8 mouse cellular contexts compared by ENCODE assay signal in the genomic region with DNA sequence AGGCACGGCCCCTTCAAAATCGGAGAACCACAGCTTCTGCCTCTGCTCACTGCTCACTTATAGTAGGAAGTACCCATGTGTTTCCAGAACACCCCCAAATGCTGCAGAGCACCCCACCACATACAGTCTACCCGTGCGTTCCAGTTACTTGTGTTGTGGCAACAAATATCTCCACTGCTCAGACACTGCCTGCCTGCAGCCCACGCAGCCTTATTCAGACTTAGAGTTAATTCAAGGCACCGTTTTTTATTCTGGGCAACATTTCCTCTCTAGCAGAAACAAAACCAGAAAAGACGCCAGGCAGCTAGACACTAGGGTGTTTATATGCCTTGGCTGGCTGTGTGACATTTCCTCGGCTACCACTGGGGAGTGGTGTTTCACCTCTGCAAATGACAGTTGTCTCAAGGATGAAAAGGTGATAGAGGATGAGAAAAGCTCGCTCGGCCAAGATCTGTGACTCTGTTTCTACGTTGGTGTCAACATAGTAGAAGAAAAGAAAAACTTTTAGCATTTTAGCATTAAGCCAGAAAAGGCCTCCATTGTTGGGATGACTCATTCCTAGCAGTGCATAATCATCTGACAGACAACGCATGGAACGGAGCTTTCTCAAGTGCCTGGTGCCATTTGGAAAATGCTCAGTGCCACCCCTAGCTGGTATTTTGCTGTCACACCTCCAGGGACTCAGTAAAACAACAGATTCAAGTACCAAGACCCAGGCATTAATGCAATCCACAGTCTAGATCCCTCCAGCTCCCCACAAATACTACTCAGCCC.
DNase-seq lines count a peak whose midpoint lies in the region; ATAC-seq and TF ChIP-seq lines count a peak whose summit lies in the region.
"Had no signal": no experiment of that assay in that cellular context is flagged by ENCODE, and none has a peak within 500 bp of the region (broad histone marks: within the 10 kb centered on the region; RNA-seq: fewer than 3 reads in every experiment).

No protein-coding gene starts in this region.

- in situ Hi-C loops in CH12.LX (cut with MboI; ENCODE audit: low pct_ligation_motif_present, low pct_unique_long_range_greater_than_20kb, low sequenced_read_pairs) = loop anchor here (5.0 kb wide), 1 partner anchor 97 kb away; a partner anchor contains a TSS

- WGBS in hindbrain, postnatal 0 days = 54% methylated on average over 13 of the region's 13 CpGs
- 78% methylated on average over 13 of the region's 13 CpGs for WGBS in hindbrain, embryonic 12.5 days

- peak overlapping the region; percentile 54 for H3K27ac ChIP-seq in hindbrain, postnatal 0 days
- H3K27ac ChIP-seq in hindbrain, embryonic 12.5 days = no peak overlapping the region
- peak overlapping the region; percentile 42; the same call in 1 of the 2 replicates for H3K27ac ChIP-seq in CH12.LX (ENCODE audit: insufficient read depth, low read depth)
- H3K27ac ChIP-seq: midbrain, embryonic 12.5 days had no signal

- TF ChIP-seq CTCF in hindbrain, postnatal 0 days (IDR thresholded peaks at IDR 0.05; ENCODE audit: low read depth) = peak; percentile 52
- peak; percentile 34 to 67; a peak in 3 of 4 replicates for TF ChIP-seq CTCF in CH12.LX (conservative IDR thresholded peaks at IDR 0.05 in 1 of 2, IDR thresholded peaks at IDR 0.05 in 1 of 2; ENCODE audit: low read depth in 2 of 2, low read length in 2 of 2)

- TF ChIP-seq EP300 in CH12.LX (IDR thresholded peaks at IDR 0.05; ENCODE audit: low read length) = no peak; the same call in 1 of the 2 replicates

- H3K4me3 ChIP-seq in hindbrain, postnatal 0 days (ENCODE audit: low read length) = no peak overlapping the region
- no peak overlapping the region for H3K4me3 ChIP-seq in hindbrain, embryonic 12.5 days
- peak overlapping the region; percentile 36 to 59 (median 56) for H3K4me3 ChIP-seq in CH12.LX (replicated peaks in 1 of 3; ENCODE audit: low read depth in 2 of 3, low read length in 2 of 3, poor library complexity in 1 of 3)
- H3K4me3 ChIP-seq: midbrain, embryonic 12.5 days had no signal

- no peaks in the 10 kb centered on the region for H3K79me2 ChIP-seq in CH12.LX (replicated peaks; ENCODE audit: control insufficient read depth, extremely low read depth, insufficient read depth, poor library complexity, severe bottlenecking)

- TF ChIP-seq POLR2A in CH12.LX (IDR thresholded peaks at IDR 0.05; ENCODE audit: low read depth, low read length) = no peak

- H3K4me1 ChIP-seq in hindbrain, postnatal 0 days (ENCODE audit: insufficient read depth, low read length) = no peaks in the 10 kb centered on the region
- H3K4me1 ChIP-seq in hindbrain, embryonic 12.5 days = 0 out of 2 replicates have a peak, but pooled peaks cover 6% of the 10 kb centered on the region
- peaks cover 10 to 50% of the 10 kb centered on the region in 2 experiments for H3K4me1 ChIP-seq in CH12.LX (ENCODE audit: control insufficient read depth in 1 of 2, insufficient read depth in 2 of 2)

- dilution Hi-C loops in CH12.LX (cut with MboI; ENCODE audit: extremely low pct_ligation_motif_present, extremely low pct_unique_long_range_greater_than_20kb, low sequenced_read_pairs) = no loop called here

- ATAC-seq in hindbrain, postnatal 0 days = peak; percentile 57
- no peak for ATAC-seq in hindbrain, embryonic 12.5 days (ENCODE audit: low FRiP score)

- TF ChIP-seq RAD21 in CH12.LX (IDR thresholded peaks at IDR 0.05; ENCODE audit: low read depth, low read length) = peak; percentile 68

- DNase-seq in hindbrain, postnatal 0 days (ENCODE audit: low spot score) = peak; percentile 55
- peak; percentile 74 for DNase-seq in CH12.LX (ENCODE audit: extremely low read depth)
- DNase-seq in fibroblast of lung, adult 2 months (ENCODE audit: low read depth) = peak; percentile 44
- DNase-seq in left cerebral cortex, postnatal 10 days (ENCODE audit: extremely low spot score in 1 of 2, low spot score in 2 of 2) = peak; percentile 34 to 65
- DNase-seq in kidney, adult 11 months = no peak
- DNase-seq in gastrocnemius, postnatal 36 days = no peak

- H3K9me3 ChIP-seq in hindbrain, postnatal 0 days (ENCODE audit: low read length) = no peaks in the 10 kb centered on the region
- H3K9me3 ChIP-seq in hindbrain, embryonic 12.5 days (replicated peaks) = no peaks in the 10 kb centered on the region
- H3K9me3 ChIP-seq in CH12.LX (replicated peaks; ENCODE audit: low read length) = no peaks in the 10 kb centered on the region
- H3K9me3 ChIP-seq: midbrain, embryonic 12.5 days had no signal

- H3K9ac ChIP-seq in hindbrain, postnatal 0 days (replicated peaks; ENCODE audit: low read length) = no peak overlapping the region
- no peak overlapping the region for H3K9ac ChIP-seq in hindbrain, embryonic 12.5 days
- H3K9ac ChIP-seq in CH12.LX (ENCODE audit: insufficient read depth, low read depth) = no peak overlapping the region
- H3K9ac ChIP-seq: midbrain, embryonic 12.5 days had no signal

- intact Hi-C loops in left cerebral cortex, postnatal 10 days (cut with DNase I) = loop anchor here (5.0 kb wide), 1 partner anchor 142 kb away; a partner anchor contains a TSS
- intact Hi-C loops in gastrocnemius, postnatal 36 days (cut with DNase I) = loop anchor here (5.0 kb wide), 1 partner anchor 142 kb away; a partner anchor contains a TSS

- peak overlapping the region; percentile 17; the same call in 1 of the 2 replicates for H3K4me2 ChIP-seq in hindbrain, postnatal 0 days (ENCODE audit: low read depth, low read length)
- H3K4me2 ChIP-seq in hindbrain, embryonic 12.5 days (replicated peaks) = no peak overlapping the region
- H3K4me2 ChIP-seq in CH12.LX (ENCODE audit: insufficient read depth, low read depth, poor library complexity, severe bottlenecking) = peak overlapping the region; percentile 39; the same call in 1 of the 2 replicates
- H3K4me2 ChIP-seq: midbrain, embryonic 12.5 days had no signal

- H3K36me3 ChIP-seq in hindbrain, postnatal 0 days (ENCODE audit: insufficient read depth, low read length) = no peaks in the 10 kb centered on the region
- H3K36me3 ChIP-seq in hindbrain, embryonic 12.5 days = no peaks in the 10 kb centered on the region
- peaks cover 0 to 12% of the 10 kb centered on the region in 2 experiments for H3K36me3 ChIP-seq in CH12.LX (replicated peaks in 1 of 2; ENCODE audit: control insufficient read depth in 1 of 2, insufficient read depth in 1 of 2, low read length in 1 of 2)
- H3K36me3 ChIP-seq: midbrain, embryonic 12.5 days had no signal

- H3K27me3 ChIP-seq in hindbrain, postnatal 0 days (ENCODE audit: insufficient read depth, low read length) = no peaks in the 10 kb centered on the region
- H3K27me3 ChIP-seq in hindbrain, embryonic 12.5 days = no peaks in the 10 kb centered on the region
- H3K27me3 ChIP-seq in CH12.LX (replicated peaks) = no peaks in the 10 kb centered on the region

TF ChIP-seq in CH12.LX, 34 proteins besides CTCF, POLR2A, EP300 and RAD21:
- TF ChIP-seq USF1 (IDR thresholded peaks at IDR 0.05; ENCODE audit: low read depth, low read length) (no peak), MAX (IDR thresholded peaks at IDR 0.05; ENCODE audit: low read length) (0 out of 2 replicates have a peak, but pooled peaks have one; percentile 14), RCOR1 (conservative IDR thresholded peaks at IDR 0.05; ENCODE audit: low read depth, low read length) (no peak; the same call in 1 of the 2 replicates), JUN (IDR thresholded peaks at IDR 0.05; ENCODE audit: insufficient read depth, low read depth, low read length) (peak; percentile 7; the same call in 1 of the 2 replicates), NELFE (IDR thresholded peaks at IDR 0.05; ENCODE audit: low read depth, low read length) (no peak), IRF4 (IDR thresholded peaks at IDR 0.05; ENCODE audit: low read depth, low read length) (no peak; the same call in 1 of the 2 replicates), SIN3A (IDR thresholded peaks at IDR 0.05; ENCODE audit: low read length) (peak; percentile 79), NRF1 (IDR thresholded peaks at IDR 0.05; ENCODE audit: low read depth, low read length) (no peak), JUND (conservative IDR thresholded peaks at IDR 0.05; ENCODE audit: low read depth, low read length) (0 out of 2 replicates have a peak, but pooled peaks have one; percentile 9), BHLHE40 (IDR thresholded peaks at IDR 0.05; ENCODE audit: low read depth, low read length) (0 out of 2 replicates have a peak, but pooled peaks have one; percentile 1), MEF2A (IDR thresholded peaks at IDR 0.05; ENCODE audit: borderline replicate concordance, low read depth, low read length) (0 out of 2 replicates have a peak, but pooled peaks have one; percentile 12), MXI1 (IDR thresholded peaks at IDR 0.05; ENCODE audit: low read depth, low read length) (peak; percentile 59; the same call in 1 of the 2 replicates), CHD1 (IDR thresholded peaks at IDR 0.05; ENCODE audit: low read depth, low read length) (no peak; the same call in 1 of the 2 replicates), POLR2AphosphoS2 (IDR thresholded peaks at IDR 0.05; ENCODE audit: low read depth, low read length) (no peak), SMC3 (IDR thresholded peaks at IDR 0.05; ENCODE audit: low read depth, low read length) (peak; percentile 46)

Comparison
In these comparisons a context has a peak if more than half of its experiments do, and no peak if none do; other contexts are left out.
1. DNase-seq: peak in hindbrain, postnatal 0 days (single experiment), CH12.LX (single experiment), fibroblast of lung, adult 2 months (single experiment) and left cerebral cortex, postnatal 10 days (2 of 2); none in kidney, adult 11 months (single experiment) and gastrocnemius, postnatal 36 days (0 of 2).
2. H3K4me3 ChIP-seq: peak in CH12.LX (3 of 3); none in hindbrain, postnatal 0 days (single experiment) and hindbrain, embryonic 12.5 days (single experiment).